ENCODE assay signal across 8 mouse cellular contexts in the genomic region with DNA sequence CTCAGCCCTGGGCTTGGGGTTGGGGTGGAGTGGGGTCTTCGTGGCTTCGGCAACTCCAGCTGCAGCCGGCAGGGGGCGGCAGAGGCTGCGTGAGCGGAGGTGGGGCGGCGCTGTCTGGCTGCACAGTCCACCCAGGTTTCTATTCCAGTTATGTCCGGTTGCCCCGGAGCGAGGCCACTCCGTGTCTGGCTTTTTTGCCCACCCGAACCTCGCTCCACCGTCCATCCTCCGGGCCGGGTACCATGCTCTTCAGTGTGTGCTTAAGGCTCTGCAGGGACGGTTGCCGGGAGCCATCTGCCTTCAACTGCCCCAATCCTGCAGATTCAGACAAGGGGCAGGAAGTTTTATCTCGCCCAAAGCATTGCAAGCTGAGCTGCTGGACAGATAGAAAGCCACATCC. TPM values are rescaled to one million over a fixed set of nuclear protein-coding genes. Genes with fewer than 3 reads are reported as not detected.
DNase-seq lines count a peak whose midpoint lies in the region; ATAC-seq and TF ChIP-seq lines count a peak whose summit lies in the region.

No protein-coding gene starts in this region.

- peak overlapping the region; percentile 68 for H3K4me2 ChIP-seq in embryonic facial prominence, embryonic 15.5 days (replicated peaks)
- H3K4me2 ChIP-seq in heart, embryonic 11.5 days, result peak overlapping the region; percentile 72
- peak overlapping the region; percentile 64 for H3K4me2 ChIP-seq in kidney, embryonic 14.5 days (replicated peaks; ENCODE audit: low read depth, low read length)
- H3K4me2 ChIP-seq in liver, embryonic 14.5 days (ENCODE audit: low read depth), result peak overlapping the region; percentile 57
- H3K4me2 ChIP-seq in stomach, embryonic 16.5 days (ENCODE audit: low read depth, low read length), result peak overlapping the region; percentile 83

- H3K27ac ChIP-seq in bone marrow, adult 2 months (ENCODE audit: control insufficient read depth, insufficient read depth, low read depth, low read length, poor library complexity), result no peak overlapping the region
- no peak overlapping the region for H3K27ac ChIP-seq in embryonic facial prominence, embryonic 15.5 days (replicated peaks)
- no peak overlapping the region for H3K27ac ChIP-seq in heart, embryonic 11.5 days (ENCODE audit: low read depth, low read length)
- no peak overlapping the region for H3K27ac ChIP-seq in kidney, embryonic 14.5 days (ENCODE audit: low read depth, low read length)
- H3K27ac ChIP-seq in liver, embryonic 14.5 days, result no peak overlapping the region
- no peak overlapping the region for H3K27ac ChIP-seq in stomach, embryonic 16.5 days (ENCODE audit: low read length)

- no peaks in the 10 kb centered on the region for H3K4me1 ChIP-seq in bone marrow, adult 2 months (ENCODE audit: control insufficient read depth, insufficient read depth, low read length)
- H3K4me1 ChIP-seq in embryonic facial prominence, embryonic 15.5 days, result peaks cover 6% of the 10 kb centered on the region; the same call in 1 of the 2 replicates
- H3K4me1 ChIP-seq in heart, embryonic 11.5 days (ENCODE audit: control insufficient read depth, insufficient read depth, low read length), result no peaks in the 10 kb centered on the region
- H3K4me1 ChIP-seq in kidney, embryonic 14.5 days (ENCODE audit: control insufficient read depth, insufficient read depth, low read length), result no peaks in the 10 kb centered on the region
- H3K4me1 ChIP-seq in liver, embryonic 14.5 days (replicated peaks; ENCODE audit: control insufficient read depth in 2 of 2, insufficient read depth in 2 of 2, low read length in 1 of 2), result no peaks in the 10 kb centered on the region
- H3K4me1 ChIP-seq in stomach, embryonic 16.5 days (ENCODE audit: control insufficient read depth, insufficient read depth, low read length), result no peaks in the 10 kb centered on the region

- no peak overlapping the region for H3K4me3 ChIP-seq in C2C12 (ENCODE audit: insufficient read depth, poor library complexity, severe bottlenecking)
- peak overlapping the region; percentile 52 for H3K4me3 ChIP-seq in bone marrow, adult 2 months (replicated peaks; ENCODE audit: control insufficient read depth, low read depth, low read length)
- peak overlapping the region; percentile 51 for H3K4me3 ChIP-seq in embryonic facial prominence, embryonic 15.5 days (replicated peaks)
- peak overlapping the region; percentile 54 for H3K4me3 ChIP-seq in heart, embryonic 11.5 days (ENCODE audit: low read depth, low read length)
- peak overlapping the region; percentile 47 for H3K4me3 ChIP-seq in kidney, embryonic 14.5 days (ENCODE audit: low read length)
- H3K4me3 ChIP-seq in liver, embryonic 14.5 days (ENCODE audit: insufficient read depth in 1 of 2, low read depth in 2 of 2, low read length in 2 of 2), result peak overlapping the region; percentile 30 to 33; a peak in 2 of 4 replicates
- peak overlapping the region; percentile 55 for H3K4me3 ChIP-seq in stomach, embryonic 16.5 days (replicated peaks; ENCODE audit: low read length)

- H3K36me3 ChIP-seq in C2C12 (ENCODE audit: control insufficient read depth, insufficient read depth), result no peaks in the 10 kb centered on the region
- no peaks in the 10 kb centered on the region for H3K36me3 ChIP-seq in embryonic facial prominence, embryonic 15.5 days
- no peaks in the 10 kb centered on the region for H3K36me3 ChIP-seq in heart, embryonic 11.5 days (ENCODE audit: control insufficient read depth, insufficient read depth, low read length)
- H3K36me3 ChIP-seq in kidney, embryonic 14.5 days (ENCODE audit: control insufficient read depth, insufficient read depth, low read length), result no peaks in the 10 kb centered on the region
- H3K36me3 ChIP-seq in liver, embryonic 14.5 days (replicated peaks; ENCODE audit: control insufficient read depth, insufficient read depth, low read depth), result no peaks in the 10 kb centered on the region
- no peaks in the 10 kb centered on the region for H3K36me3 ChIP-seq in stomach, embryonic 16.5 days (ENCODE audit: control insufficient read depth, insufficient read depth, low read length)

- no peaks in the 10 kb centered on the region for H3K79me3 ChIP-seq in C2C12 (ENCODE audit: low read depth)

- H3K9ac ChIP-seq in embryonic facial prominence, embryonic 15.5 days, result peak overlapping the region; percentile 9; the same call in 1 of the 2 replicates
- peak overlapping the region; percentile 76 for H3K9ac ChIP-seq in heart, embryonic 11.5 days (ENCODE audit: low read depth, low read length)
- H3K9ac ChIP-seq in kidney, embryonic 14.5 days (ENCODE audit: low read depth, low read length), result peak overlapping the region; percentile 57
- H3K9ac ChIP-seq in liver, embryonic 14.5 days (replicated peaks), result no peak overlapping the region
- H3K9ac ChIP-seq in stomach, embryonic 16.5 days (ENCODE audit: low read length), result peak overlapping the region; percentile 71

- no peak for TF ChIP-seq POLR2A in bone marrow, adult 2 months (IDR thresholded peaks at IDR 0.05; ENCODE audit: borderline replicate concordance, control insufficient read depth, low read depth, low read length)

- no peaks in the 10 kb centered on the region for H3K9me3 ChIP-seq in embryonic facial prominence, embryonic 15.5 days (replicated peaks)
- no peaks in the 10 kb centered on the region for H3K9me3 ChIP-seq in heart, embryonic 11.5 days (replicated peaks; ENCODE audit: control insufficient read depth, low read length)
- H3K9me3 ChIP-seq in kidney, embryonic 14.5 days (ENCODE audit: control insufficient read depth, low read length), result no peaks in the 10 kb centered on the region
- no peaks in the 10 kb centered on the region for H3K9me3 ChIP-seq in liver, embryonic 14.5 days (ENCODE audit: control insufficient read depth, low read length)
- no peaks in the 10 kb centered on the region for H3K9me3 ChIP-seq in stomach, embryonic 16.5 days (replicated peaks; ENCODE audit: control insufficient read depth, low read length)

- TF ChIP-seq EP300 in liver, embryonic 14.5 days (IDR thresholded peaks at IDR 0.05; ENCODE audit: low read depth), result no peak

- no peak for DNase-seq in liver, embryonic 14.5 days (ENCODE audit: low read depth in 3 of 3, low spot score in 3 of 3)
- DNase-seq in natural killer cell, adult 2 months (ENCODE audit: low spot score in 2 of 2), result peak; percentile 2 to 30

- TF ChIP-seq CTCF in C2C12 (IDR thresholded peaks at IDR 0.05; ENCODE audit: control insufficient read depth, insufficient read depth, insufficient read length), result peak; percentile 95
- TF ChIP-seq CTCF in bone marrow, adult 2 months (IDR thresholded peaks at IDR 0.05; ENCODE audit: control insufficient read depth, insufficient read depth, low read length), result peak; percentile 73
- TF ChIP-seq CTCF in liver, embryonic 14.5 days (IDR thresholded peaks at IDR 0.05; ENCODE audit: low read depth), result peak; percentile 89

- 2% methylated on average over 20 of the region's 20 CpGs for WGBS in bone marrow, adult 2 months
- 1% methylated on average over 20 of the region's 20 CpGs for WGBS in embryonic facial prominence, embryonic 15.5 days
- WGBS in heart, embryonic 11.5 days (ENCODE audit: insufficient replicate concordance), result 1% methylated on average over 20 of the region's 20 CpGs
- 1% methylated on average over 20 of the region's 20 CpGs for WGBS in kidney, embryonic 14.5 days
- under 1% methylated on average over 20 of the region's 20 CpGs for WGBS in liver, embryonic 14.5 days (ENCODE audit: insufficient replicate concordance)
- WGBS in stomach, embryonic 16.5 days, result under 1% methylated on average over 20 of the region's 20 CpGs

- peaks cover 20% of the 10 kb centered on the region for H3K27me3 ChIP-seq in C2C12 (ENCODE audit: control insufficient read depth, insufficient read depth, insufficient read length)
- H3K27me3 ChIP-seq in embryonic facial prominence, embryonic 15.5 days, result peaks cover 4% of the 10 kb centered on the region; the same call in 1 of the 2 replicates
- no peaks in the 10 kb centered on the region for H3K27me3 ChIP-seq in heart, embryonic 11.5 days (ENCODE audit: control insufficient read depth, insufficient read depth, low read length)
- H3K27me3 ChIP-seq in kidney, embryonic 14.5 days (ENCODE audit: control insufficient read depth, insufficient read depth, low read length), result no peaks in the 10 kb centered on the region
- no peaks in the 10 kb centered on the region for H3K27me3 ChIP-seq in liver, embryonic 14.5 days (ENCODE audit: control insufficient read depth, insufficient read depth, low read length)
- H3K27me3 ChIP-seq in stomach, embryonic 16.5 days (ENCODE audit: control insufficient read depth, insufficient read depth, low read length), result peaks cover 7% of the 10 kb centered on the region; the same call in 1 of the 2 replicates

- peak overlapping the region; percentile 60 for H3ac ChIP-seq in C2C12 (ENCODE audit: control insufficient read depth, insufficient read length, low read depth)

- ATAC-seq in embryonic facial prominence, embryonic 15.5 days (ENCODE audit: insufficient number of reproducible peaks, low FRiP score, low TSS enrichment, low read depth), result peak; percentile 78
- ATAC-seq in heart, embryonic 11.5 days (replicated peaks; ENCODE audit: insufficient number of reproducible peaks, low FRiP score, low TSS enrichment), result peak; percentile 69; the same call in 1 of the 2 replicates
- ATAC-seq in kidney, embryonic 14.5 days (ENCODE audit: low FRiP score, low TSS enrichment), result peak; percentile 92
- ATAC-seq in liver, embryonic 14.5 days (ENCODE audit: insufficient read depth), result peak; percentile 43; the same call in 1 of the 2 replicates
- peak; percentile 85 for ATAC-seq in stomach, embryonic 16.5 days (ENCODE audit: insufficient read depth, low FRiP score)

- no peaks in the 10 kb centered on the region for H3K79me2 ChIP-seq in C2C12 (ENCODE audit: control insufficient read depth, insufficient read depth)

TF ChIP-seq in C2C12, 6 proteins besides CTCF, POLR2A, EP300 and RAD21 (continues in another document):
- TF ChIP-seq MAX (IDR thresholded peaks at IDR 0.05) (no peak), MYOG (IDR thresholded peaks at IDR 0.05; ENCODE audit: control insufficient read depth, extremely low read depth, insufficient read length) (no peak), USF1 (IDR thresholded peaks at IDR 0.05; ENCODE audit: low read depth) (no peak), FOSL1 (IDR thresholded peaks at IDR 0.05; ENCODE audit: insufficient read depth, low read length, poor library complexity, severe bottlenecking) (no peak), CEBPB (IDR thresholded peaks at IDR 0.05; ENCODE audit: low read depth) (no peak)

RNA-seq across cellular contexts. Expression of a gene that starts 36.3 kb away (rescaled TPM):
- polyA plus RNA-seq in C2C12 (2012; fragmentation: generic; extraction: Trizol), result not detected
- polyA plus RNA-seq in bone marrow, adult 2 months (2011; ENCODE audit: insufficient read depth, insufficient read length, low replicate concordance, missing spikeins), result not detected in 2 replicates
- not detected in 2 replicates for polyA plus RNA-seq in embryonic facial prominence, embryonic 15.5 days (2015; fragmentation: Nextera tagmentation; extraction: Ambion mirVana)
- not detected in 2 replicates for polyA plus RNA-seq in heart, embryonic 11.5 days (2014; fragmentation: Nextera tagmentation; extraction: Ambion mirVana)
- not detected in 2 replicates for polyA plus RNA-seq in kidney, embryonic 14.5 days (2014; fragmentation: Nextera tagmentation; extraction: Ambion mirVana)
- not detected in 2 replicates for polyA plus RNA-seq in liver, embryonic 14.5 days (2012; rRNA removed)
- not detected in 2 replicates for polyA plus RNA-seq in liver, embryonic 14.5 days (2014; fragmentation: Nextera tagmentation; extraction: Ambion mirVana)
- not detected in 2 replicates for polyA plus RNA-seq in stomach, embryonic 16.5 days (2015; fragmentation: Nextera tagmentation; extraction: Ambion mirVana)

Comparison
In these comparisons a context has a peak if more than half of its experiments do, and no peak if none do; other contexts are left out.
1. DNase-seq: peak in natural killer cell, adult 2 months (2 of 2); none in liver, embryonic 14.5 days (0 of 3).
2. Peak in every context shown above with its lines, with median percentiles within 50 percentile points of each other: CTCF ChIP-seq, ATAC-seq and H3K4me2 ChIP-seq.